Mouse (Mus musculus) embryo, embryonic 10 days (tissue): ENCODE data around the gene Bank1.

Source experiments
- DNase-seq: peaks from one replicate; pipeline ENCODE4 v3.0.0-alpha.2; 2015; ENCODE audit warnings: low spot score

The Bank1 gene

GRCm38 (mm10) chr3:136103339-136103738, 222.5 kb downstream of the Bank1 start:
- DNase-seq: no peak

- DNase-seq: no peak
Measured at GRCm38 (mm10) chr3:136100973-136101500, 224.8 kb downstream of the Bank1 start.

DNA sequence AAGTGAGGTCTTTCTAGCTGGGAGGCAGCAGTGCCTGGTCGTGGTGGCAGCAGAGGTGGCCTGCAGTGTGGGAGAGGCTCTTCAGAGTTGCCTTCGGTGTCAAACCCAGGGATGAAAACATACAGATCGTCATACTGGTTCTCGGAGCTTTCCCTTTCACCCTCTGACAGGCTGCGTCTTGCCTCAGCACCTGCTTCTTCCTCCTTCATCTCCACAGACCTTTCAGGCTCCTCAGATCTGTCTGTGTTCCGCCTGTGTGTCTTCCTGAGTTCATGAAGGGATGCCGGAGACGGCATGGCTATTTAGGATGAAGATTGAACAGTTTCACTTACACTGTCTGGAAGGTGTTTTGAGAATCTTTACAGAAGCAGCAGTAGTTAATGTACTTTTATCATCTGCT, 225.6 kb downstream of the Bank1 start:
- DNase-seq: no peak

GRCm38 (mm10) chr3:136086948-136087660, 238.8 kb downstream of the Bank1 start:
- no peak for DNase-seq

DNA sequence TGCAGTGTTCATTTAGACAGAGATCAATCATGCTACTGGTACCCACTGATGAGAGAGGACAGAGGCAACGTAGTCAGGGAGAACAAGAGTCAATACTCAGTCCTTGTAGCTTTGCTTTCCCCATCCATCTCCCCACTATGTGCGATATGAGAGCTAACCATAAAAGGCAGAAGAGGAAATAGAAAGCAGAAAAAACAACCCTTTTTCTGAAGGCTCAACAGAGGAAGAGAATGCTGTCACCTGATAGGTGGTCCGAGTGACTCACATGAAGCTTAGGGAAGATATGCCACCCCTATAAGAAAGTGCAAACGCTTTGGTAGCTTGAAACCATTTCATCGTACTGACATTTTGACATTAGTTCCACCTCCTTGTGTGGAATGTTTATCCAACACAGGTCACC, 239.4 kb downstream of the Bank1 start:
- DNase-seq: no peak

- DNase-seq: no peak
Measured at GRCm38 (mm10) chr3:136085077-136085476, 240.8 kb downstream of the Bank1 start.

- no peak for DNase-seq
Measured at GRCm38 (mm10) chr3:136084066-136084465, 241.8 kb downstream of the Bank1 start.

GRCm38 (mm10) chr3:136081264-136081663, 244.6 kb downstream of the Bank1 start:
- DNase-seq: no peak

DNA sequence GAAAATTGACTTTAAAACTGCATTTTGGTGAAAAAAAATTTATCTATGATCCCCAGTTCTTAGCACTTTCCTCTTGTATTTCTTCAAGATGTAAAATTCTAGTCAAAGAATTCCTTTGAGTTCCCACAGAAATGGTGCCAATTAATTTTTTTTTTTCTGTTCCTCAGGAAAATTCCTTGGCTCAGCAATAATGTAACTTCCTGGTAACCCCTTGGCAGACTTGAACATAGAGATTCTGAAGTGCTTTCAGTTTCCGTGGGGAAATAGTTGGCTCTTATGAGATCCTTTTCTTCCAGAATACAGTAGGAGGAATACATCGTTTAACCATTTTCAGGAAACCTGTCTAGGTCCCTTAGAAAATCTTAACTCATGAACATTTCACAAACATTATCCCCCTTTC, 247.3 kb downstream of the Bank1 start:
- DNase-seq: no peak

GRCm38 (mm10) chr3:136070394-136070793, 255.5 kb downstream of the Bank1 start:
- no peak for DNase-seq

GRCm38 (mm10) chr3:136061907-136062306, 264.0 kb downstream of the Bank1 start:
- no peak for DNase-seq

- DNase-seq: no peak
Measured at GRCm38 (mm10) chr3:136050635-136051034, 275.2 kb downstream of the Bank1 start.

- no peak for DNase-seq
Measured at GRCm38 (mm10) chr3:136050215-136050614, 275.7 kb downstream of the Bank1 start.

- DNase-seq: no peak
Measured at GRCm38 (mm10) chr3:136048026-136048425, 277.8 kb downstream of the Bank1 start.

DNA sequence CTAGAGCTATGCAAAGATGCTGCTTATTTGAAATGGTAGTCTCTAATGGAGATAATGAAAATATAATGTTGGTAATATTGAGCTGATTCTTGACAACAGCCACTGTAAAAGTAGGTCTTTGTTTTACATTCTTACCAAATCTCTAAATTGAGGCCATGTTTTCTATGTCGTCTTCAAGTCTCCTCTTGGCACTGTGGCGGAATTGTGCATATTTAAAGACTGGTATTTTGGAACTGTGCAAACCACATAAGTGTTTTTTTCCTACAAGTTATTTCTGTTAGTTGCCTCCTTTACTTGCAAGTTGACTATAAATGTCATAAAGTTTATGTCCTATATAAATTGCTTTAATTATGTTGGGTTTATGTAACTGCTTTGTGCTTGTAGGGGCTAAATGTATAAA, 280.5 kb downstream of the Bank1 start:
- no peak for DNase-seq

DNA sequence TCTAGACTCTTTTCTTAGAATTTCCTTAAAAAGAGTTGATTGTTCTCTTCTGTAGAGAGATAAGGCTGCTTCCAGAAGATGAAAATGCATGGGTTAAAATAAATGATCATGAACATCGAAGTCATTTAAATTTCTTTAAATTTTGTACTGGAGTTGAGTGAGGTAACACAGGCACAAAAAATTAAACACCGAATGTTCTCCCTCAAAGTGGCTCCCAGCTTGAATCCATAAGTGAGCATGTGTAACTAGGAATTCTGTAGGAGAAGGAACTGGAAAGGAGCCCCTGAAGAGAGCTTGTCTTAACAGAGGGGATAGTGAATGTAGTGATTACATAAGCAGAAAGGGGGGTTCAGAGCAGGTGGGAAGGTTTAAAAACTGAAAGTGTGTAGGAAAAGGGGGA, 285.8 kb downstream of the Bank1 start:
- DNase-seq: no peak

DNA sequence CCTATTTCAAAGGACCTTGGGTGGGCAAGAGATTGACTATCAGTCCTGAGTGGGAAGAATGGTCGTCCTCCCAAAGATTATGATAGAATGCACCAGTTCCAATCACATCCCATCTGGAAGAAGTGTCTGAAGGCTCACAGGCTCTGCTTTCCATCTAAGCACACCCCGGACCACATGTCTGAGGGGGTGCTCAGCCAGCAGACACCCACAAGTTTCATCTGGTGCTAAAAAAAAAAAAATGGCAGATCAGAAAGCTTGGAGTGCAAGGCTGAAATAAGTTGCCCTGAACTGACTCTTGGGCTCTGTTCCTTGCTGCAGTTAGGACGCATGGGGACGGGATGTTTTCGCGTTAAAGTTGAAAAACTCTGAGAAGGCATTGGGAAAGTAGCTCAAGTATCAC, 286.4 kb downstream of the Bank1 start:
- no peak for DNase-seq

DNA sequence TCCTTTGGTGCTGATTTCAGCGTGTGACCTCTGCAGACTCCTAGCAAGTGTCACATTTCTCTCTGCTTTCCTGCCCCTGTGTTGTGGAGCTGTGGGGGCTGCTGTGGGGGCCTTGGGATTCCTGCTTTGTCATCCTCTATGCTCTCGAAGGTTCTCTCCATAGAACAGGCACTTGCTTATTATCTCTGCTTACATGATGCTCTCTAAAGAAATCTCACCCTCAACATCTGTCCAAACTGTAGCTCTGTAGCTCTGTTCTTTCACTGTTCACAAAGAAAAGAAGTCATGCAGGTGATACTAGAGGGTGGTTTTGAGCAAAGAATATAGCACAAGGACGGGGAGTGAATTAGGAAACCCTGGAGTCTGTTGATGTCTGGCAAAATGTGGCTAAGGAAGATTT, 288.6 kb downstream of the Bank1 start:
- DNase-seq: no peak

DNA sequence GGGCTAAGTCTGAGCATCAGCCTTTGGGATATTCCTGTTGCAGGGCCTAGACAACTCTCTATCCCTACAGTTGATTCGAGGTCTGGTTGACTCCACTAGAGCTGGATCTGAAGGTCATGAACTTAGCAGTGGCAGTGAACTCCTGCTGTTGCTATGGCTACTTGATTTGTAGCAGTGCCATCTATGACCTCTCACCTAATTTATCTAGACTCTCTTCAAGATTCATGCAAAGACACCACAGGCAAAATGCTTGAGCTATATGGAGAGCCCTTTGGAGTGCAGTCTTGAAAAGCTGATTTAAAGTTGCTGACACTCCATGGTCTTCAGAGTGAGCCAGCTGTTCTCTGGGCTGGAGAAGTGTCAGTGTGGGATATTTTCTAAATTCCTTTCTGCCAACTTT, 290.1 kb downstream of the Bank1 start:
- DNase-seq: peak; percentile 56

DNA sequence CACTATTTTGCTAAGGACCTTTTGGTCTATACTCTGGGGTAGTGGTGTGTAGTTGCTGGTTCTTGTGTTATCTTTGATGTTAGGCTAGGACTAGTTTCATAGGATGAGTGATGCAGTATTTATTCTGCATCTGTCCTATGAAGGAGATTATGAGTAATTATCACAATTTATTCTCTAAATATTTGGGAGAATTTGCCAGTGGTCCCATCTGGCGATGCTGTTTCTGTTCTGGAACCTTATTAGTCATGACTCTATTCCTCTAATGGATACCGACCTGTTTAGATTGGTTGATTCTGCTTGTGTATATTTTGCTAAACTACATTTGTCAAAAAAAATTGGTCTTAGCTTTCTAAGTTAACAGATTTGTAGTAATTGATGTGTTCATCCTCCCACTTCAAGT, 301.0 kb downstream of the Bank1 start:
- no peak for DNase-seq

GRCm38 (mm10) chr3:136017517-136017916, 308.3 kb downstream of the Bank1 start:
- DNase-seq: no peak

DNA sequence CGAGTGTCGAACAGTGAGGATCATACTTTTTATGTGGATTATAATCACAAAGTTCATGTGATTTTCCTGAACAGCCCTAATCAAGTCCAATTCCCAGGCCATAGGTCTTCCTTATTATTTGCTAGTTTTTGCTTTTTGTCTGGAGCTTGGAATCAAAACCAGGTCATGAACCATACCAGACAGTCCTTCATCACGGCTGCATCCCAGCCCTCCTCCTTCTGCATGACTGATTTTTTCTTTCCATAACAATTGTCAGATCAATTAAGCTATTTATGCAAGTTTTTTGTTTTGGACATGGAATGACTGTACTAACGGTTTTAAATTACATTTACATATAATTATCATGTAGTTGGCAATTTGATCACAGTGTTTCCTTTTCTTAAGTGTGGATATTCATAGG, 315.2 kb downstream of the Bank1 start:
- no peak for DNase-seq

- peak; percentile 43 for DNase-seq
Measured at GRCm38 (mm10) chr3:136007846-136008245, 318.0 kb downstream of the Bank1 start.
